Mouse (Mus musculus): Measurements from ENCODE around the gene Mid1. TPM values are rescaled to one million over a fixed set of nuclear protein-coding genes. Genes with fewer than 3 reads are reported as not detected.
"Not testable (repeated sequence)": the region's sequence is repeated elsewhere in the genome, so short reads cannot be mapped to it uniquely, and the experiment has no call there.

Gene Mid1
- total RNA-seq, 2 experiments from 2014 or later: 0.68 to 9.4 TPM

DNA sequence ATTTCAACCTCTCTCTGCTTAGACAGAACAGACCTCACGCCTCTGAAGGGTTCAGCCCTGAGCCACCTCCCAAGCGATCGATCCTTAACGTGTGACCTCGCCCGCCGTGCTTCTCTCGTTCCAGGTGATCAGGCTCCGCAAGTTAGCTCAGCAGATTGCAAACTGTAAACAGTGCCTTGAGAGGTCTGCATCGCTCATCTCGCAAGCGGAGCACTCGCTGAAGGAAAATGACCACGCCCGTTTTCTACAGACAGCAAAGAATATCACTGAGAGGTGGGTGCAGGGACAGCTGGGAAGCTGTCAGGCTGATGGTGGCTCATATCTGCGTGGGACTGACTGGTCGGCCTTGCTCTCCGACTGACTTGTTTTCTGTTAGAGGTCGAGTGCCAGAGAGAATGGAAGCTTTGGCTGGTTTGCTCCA lies 296.8 kb downstream of the Mid1 start:
- not testable (repeated sequence) for ATAC-seq (replicated peaks; ENCODE audit: low FRiP score, poor library complexity, severe bottlenecking)

DNA sequence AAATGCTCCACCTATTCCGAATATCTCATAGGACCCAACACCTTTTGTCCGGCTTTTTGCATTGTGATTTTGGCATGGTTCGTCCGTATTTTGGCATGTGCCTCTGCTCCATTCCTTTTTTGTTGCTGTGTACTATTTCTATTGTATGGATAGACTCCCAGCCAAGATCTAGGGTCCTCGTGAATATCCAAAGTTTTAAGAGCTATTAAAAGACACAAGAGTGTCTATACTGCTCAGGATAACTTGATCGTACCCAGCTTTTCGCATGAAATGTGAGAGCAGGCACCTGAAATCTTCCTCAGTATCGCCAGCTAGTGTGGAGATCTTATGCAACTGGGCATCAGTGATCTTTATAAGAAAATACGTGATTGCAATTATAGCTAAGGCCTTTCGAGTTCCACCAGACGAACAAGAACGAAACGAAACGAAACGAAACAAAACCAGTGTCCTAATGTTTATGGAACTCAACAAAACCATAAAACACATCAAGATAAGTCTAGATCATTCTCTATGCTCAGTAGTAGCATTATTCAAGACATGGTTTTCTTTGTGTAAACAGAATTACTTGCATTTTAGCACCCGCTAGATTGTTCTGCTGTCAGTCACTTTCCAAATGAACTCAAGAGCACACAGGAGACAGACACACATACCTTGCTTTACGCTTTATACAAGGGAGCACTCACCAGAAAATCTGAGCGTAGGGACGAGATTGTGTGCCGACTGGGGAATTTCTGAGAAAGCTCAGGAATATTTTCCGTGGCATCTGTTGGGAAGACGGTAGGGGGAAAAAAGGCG lies 297.8 kb downstream of the Mid1 start:
- ATAC-seq (replicated peaks; ENCODE audit: low FRiP score, poor library complexity, severe bottlenecking): not testable (repeated sequence)

GRCm38 (mm10) chrX:169983401-169984165 lies 298.6 kb downstream of the Mid1 start:
- not testable (repeated sequence) for ATAC-seq (replicated peaks; ENCODE audit: low FRiP score, poor library complexity, severe bottlenecking)

GRCm38 (mm10) chrX:169984331-169984730 lies 299.3 kb downstream of the Mid1 start:
- not testable (repeated sequence) for ATAC-seq (replicated peaks; ENCODE audit: low FRiP score, poor library complexity, severe bottlenecking)

GRCm38 (mm10) chrX:169984853-169985252 lies 299.9 kb downstream of the Mid1 start:
- not testable (repeated sequence) for ATAC-seq (replicated peaks; ENCODE audit: low FRiP score, poor library complexity, severe bottlenecking)

- not testable (repeated sequence) for ATAC-seq (replicated peaks; ENCODE audit: low FRiP score, poor library complexity, severe bottlenecking)
Measured at GRCm38 (mm10) chrX:169985796-169986195, 300.8 kb downstream of the Mid1 start.

DNA sequence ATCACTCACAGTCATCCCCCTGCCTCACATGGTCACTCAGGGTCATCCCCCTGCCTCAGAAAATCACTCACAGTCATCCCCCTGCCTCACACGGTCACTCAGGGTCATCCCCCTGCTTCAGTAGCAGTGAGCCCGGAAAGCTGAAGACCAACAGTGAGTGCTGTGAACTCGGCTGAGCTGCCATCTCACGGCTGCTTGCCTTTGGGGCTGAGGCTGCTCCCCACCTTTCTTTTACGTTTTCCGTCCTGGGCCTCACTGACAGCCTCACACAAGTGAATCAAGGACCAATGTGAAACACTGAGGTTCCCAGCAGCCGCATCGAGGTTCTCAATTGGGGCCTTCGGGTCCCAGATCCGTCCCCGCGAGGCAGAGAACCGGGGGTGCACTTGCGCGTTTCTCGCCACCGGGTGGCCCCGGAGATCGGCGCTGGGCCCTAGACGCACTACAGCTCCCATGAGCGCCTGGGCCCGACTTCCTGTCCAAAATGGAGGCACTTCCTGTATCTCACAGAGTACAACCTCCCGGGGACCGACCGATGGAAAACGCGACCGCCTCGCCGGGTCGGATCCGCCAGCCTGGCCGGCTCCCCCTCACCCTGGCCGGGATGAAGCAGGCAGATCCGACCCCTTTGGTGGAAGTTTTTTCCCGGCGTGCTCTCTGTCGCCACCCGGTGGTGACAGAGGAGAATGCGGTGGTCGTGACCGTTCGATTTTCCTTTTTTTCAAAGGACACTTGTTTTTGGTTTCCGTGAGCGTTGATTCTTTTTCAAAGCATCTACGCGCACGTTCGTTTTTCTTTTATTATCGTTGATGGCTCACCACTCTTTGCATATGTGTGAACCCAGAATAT lies 301.7 kb downstream of the Mid1 start:
- peak; percentile 76 for ATAC-seq (replicated peaks; ENCODE audit: low FRiP score, poor library complexity, severe bottlenecking)

GRCm38 (mm10) chrX:169987368-169987837 lies 302.4 kb downstream of the Mid1 start:
- ATAC-seq (replicated peaks; ENCODE audit: low FRiP score, poor library complexity, severe bottlenecking): 0 out of 2 replicates have a peak, but pooled peaks have one; percentile 0

DNA sequence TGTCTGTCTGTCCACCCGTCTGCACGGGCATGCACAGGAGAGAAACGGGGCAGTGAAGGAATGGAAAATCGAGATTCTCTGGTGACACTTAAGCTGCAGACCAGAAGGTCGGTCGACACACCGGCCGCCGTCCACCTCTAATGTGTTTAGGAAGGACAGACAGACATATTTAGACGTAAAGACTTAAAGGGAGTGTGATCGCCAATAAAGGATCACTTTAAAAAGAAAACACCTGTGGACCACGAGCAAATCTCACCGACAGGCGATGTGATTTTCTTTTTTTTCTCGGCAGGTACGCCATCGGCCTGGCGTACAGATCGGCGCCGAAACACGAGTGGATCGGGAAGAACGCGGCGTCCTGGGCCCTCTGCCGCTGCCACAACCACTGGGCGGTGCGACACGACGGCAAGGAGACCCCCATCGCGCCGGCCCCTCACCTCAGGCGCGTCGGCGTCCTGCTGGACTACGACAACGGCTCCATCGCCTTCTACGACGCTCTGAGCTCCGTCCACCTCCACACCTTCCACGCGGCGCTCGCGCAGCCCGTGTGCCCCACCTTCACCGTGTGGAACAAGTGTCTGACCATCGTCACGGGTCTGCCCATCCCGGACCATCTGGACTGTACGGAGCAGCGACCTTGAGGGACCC lies 303.7 kb downstream of the Mid1 start:
- not testable (repeated sequence) for ATAC-seq (replicated peaks; ENCODE audit: low FRiP score, poor library complexity, severe bottlenecking)

GRCm38 (mm10) chrX:169989219-169989595 lies 304.2 kb downstream of the Mid1 start:
- ATAC-seq (replicated peaks; ENCODE audit: low FRiP score, poor library complexity, severe bottlenecking): not testable (repeated sequence)

DNA sequence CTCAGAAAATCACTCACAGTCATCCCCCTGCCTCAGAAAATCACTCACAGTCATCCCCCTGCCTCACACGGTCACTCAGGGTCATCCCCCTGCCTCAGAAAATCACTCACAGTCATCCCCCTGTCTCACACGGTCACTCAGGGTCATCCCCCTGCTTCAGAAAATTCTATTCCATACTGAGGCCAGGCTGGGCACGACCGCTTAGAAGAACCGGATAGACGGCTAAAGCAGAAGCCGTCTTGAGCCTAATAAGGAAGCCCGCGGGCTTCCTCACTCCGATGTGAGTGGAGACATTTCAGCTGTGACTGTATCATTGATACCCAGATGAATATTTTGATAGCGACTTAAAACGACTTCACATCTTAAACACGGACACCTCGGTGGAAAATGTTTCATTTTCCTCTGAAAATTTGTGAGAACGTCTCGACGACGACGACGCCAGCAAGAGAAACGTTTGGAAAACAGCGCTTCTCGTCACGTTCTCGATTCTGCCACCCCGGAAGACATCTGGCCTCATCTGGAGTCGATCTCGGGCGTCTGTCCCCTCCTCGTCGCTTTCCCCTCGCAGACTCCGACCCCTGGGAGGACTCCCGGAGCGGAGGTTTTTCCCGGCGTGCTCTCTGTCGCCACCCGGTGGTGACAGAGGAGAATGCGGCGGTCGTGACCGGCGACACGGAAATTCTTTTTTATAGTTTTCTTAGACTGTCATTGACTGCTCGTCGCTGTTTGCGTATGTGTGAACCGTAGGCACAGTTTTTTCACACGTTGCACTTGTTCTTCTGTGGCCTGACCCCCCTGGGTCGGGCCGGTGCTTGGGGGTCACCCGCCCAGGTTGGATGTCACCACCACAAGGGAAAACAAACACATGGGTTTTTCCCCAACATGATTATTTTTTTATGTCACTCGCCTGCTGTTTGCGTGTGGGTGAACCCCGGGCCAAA lies 305.0 kb downstream of the Mid1 start:
- peak; percentile 18; the same call in 1 of the 2 replicates for ATAC-seq (replicated peaks; ENCODE audit: low FRiP score, poor library complexity, severe bottlenecking)

GRCm38 (mm10) chrX:169991128-169991873 lies 306.3 kb downstream of the Mid1 start:
- peak; percentile 48 for ATAC-seq (replicated peaks; ENCODE audit: low FRiP score, poor library complexity, severe bottlenecking)

DNA sequence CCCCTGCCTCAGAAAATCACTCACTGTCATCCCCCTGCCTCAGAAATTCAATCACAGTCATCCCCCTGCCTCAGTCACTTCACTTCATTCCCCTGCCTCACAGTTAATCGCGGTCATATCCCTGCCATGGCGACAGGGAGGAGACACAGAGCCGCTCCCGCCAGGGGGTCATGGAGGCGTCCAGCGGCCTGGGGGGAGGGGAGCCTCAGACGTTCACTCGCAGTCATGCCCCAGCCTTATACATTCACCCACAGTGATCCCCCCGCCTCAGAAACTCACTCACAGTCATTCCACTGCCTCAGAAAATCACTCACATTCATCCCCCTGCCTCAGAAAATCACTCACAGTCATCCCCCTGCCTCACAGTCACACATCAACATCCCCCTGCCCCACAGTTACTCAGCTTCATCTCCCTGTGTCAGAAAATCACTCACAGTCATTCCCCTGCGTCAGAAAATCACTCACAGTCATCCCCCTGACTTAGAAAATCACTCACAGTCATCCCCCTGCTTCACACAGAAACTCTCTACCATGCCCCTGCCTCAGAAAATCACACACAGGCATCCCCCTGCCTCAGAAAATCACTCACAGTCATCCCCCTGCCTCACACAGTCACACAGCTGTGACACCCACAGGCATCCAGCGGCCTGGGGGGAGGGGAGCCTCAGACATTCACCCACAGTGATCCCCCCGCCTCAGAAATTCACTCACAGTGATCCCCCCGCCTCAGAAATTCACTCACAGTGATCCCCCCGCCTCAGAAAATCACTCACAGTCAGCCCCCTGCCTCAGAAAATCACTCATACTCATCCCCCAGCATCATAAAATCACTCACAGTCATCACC lies 307.3 kb downstream of the Mid1 start:
- not testable (repeated sequence) for ATAC-seq (replicated peaks; ENCODE audit: low FRiP score, poor library complexity, severe bottlenecking)

GRCm38 (mm10) chrX:169992951-169993547 lies 308.1 kb downstream of the Mid1 start:
- ATAC-seq (replicated peaks; ENCODE audit: low FRiP score, poor library complexity, severe bottlenecking): not testable (repeated sequence)

GRCm38 (mm10) chrX:169994011-169994865 lies 309.2 kb downstream of the Mid1 start:
- ATAC-seq (replicated peaks; ENCODE audit: low FRiP score, poor library complexity, severe bottlenecking): not testable (repeated sequence)

All from erythroblast, adult 5-6 weeks (primary cell).